Mouse (Mus musculus) cerebellum, adult 2 months (tissue): Measurements from ENCODE around the gene Ireb2.

Experiments used
- CTCF ChIP-seq: fragments of 200-500 bp; IDR thresholded peaks from 2 replicates; pipeline ENCODE4 v1.5.1; 2011; ENCODE audit warnings: low read depth, mild to moderate bottlenecking, control low read depth, low read length, moderate library complexity, borderline replicate concordance; ENCODE audit not compliant: insufficient read depth
- POLR2A ChIP-seq: fragments of 200-500 bp; IDR thresholded peaks from 2 replicates; pipeline ENCODE4 v1.6.1; 2011; ENCODE audit warnings: low read length, control low read depth, borderline replicate concordance; ENCODE audit not compliant: insufficient read depth

DNA sequence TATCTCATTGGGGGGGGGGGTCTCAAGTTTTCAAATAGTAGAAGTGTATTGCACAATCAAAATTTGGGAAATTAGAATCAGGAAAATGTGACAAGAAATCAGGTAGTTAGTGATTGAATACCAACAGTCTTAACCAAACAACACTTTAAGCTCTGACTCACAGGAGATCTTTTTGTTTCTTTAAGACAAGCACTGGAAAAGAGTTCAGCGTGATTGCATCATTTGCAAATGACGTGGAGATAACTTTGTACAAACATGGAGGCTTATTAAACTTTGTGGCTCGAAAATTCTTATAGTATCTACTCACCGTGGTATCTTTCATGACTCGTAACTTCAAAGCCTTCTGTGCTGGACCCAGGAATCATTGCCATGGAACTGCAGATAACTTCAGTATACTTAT lies 45.9 kb downstream of the Ireb2 start:
- TF ChIP-seq CTCF, result no peak
- TF ChIP-seq POLR2A, result no peak
